Mouse (Mus musculus) inflammation-experienced regulatory T-cells, adult 6 months (primary cell): ENCODE data around the gene Mapk10. TPM values are rescaled to one million over a fixed set of nuclear protein-coding genes. Genes with fewer than 3 reads are reported as not detected.

ENCODE experiments used
- ATAC-seq: one replicate; pipeline ENCODE4 v1.8.0; 2017
- polyA plus RNA-seq, 3 experiments: library from polyadenylated mRNA; unstranded; fragments of 100-300 nt; shearing (Covaris generic); gene quantifications; one replicate each; pipeline ENCODE4 v1.2.1; 2017

The Mapk10 gene
- polyA plus RNA-seq, 3 experiments from 2014 or later: not detected

DNA sequence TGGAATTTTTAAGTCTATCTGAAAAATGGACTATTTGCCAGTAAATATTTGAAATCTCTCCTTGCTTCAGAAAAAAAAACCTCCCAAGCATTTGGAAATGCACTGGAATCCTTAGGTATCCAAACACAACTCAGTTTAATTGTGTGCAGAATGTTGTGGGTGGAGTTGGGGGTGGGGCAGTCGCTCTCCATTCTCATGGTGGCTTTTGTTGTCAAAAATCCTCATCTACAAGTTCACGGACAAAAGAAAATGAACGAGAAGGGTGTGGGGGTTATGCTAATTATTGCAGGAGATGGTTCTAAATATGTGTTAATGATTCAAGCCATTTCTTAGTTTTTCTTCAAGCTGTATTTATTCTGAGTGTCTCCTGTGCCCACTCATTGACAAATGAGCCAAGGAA, 49.6 kb downstream of the Mapk10 start:
- no peak for ATAC-seq

DNA sequence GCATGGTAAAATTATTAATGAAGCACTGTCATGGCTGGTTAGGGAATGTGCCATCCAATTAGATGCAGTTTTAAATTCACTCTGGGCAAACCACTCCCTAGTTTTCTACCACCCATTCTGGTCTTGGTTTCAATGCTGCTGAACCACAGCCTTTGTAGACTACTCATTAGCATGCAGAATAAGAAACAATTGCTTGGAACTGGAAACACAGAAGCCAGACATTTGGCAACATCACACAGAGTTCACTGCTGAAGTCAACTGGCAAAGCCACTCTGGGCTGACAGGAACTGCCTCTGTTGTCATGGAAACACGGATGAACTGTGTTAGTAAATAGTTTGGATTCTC, 50.0 kb downstream of the Mapk10 start:
- ATAC-seq: no peak

DNA sequence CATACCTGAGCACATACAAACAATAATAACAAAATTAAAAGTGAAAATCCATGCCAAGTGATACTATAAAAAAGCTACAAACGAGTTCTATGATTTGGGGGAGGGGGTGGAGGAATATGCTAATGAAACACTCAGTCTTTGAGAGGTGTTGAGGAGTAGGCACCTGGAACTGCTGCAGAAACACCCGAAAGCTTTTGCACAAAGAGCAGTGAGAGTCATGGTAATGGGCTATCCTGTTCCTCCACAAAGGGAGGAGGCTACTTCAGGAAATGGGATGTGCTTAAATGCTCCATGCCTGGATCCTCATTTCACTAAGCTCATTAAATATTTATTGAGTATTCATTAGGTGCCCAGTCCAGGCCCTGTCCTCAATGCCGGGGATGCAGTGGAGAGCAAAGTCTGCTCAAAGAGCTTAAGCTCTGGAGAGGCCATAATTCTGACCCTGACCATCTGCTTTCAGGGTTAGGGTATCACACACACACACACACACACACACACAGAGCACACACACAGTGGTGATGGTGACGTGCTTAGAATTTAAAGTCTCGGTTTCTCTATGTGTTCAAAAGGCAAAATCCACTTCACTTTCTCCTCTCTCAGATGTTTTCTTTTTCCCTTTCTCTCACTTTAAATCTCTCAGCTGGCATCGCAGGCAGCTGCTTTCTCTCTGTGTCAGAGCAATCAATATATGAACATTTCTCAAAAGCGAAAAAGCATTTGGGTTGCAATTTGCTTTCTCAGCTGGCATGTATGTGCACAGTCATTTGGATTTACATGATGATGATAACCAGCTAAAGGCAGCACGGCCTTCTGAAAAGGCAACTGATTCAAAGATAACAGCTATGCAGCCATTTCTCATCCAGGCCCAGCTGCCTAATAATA, 50.6 kb downstream of the Mapk10 start:
- ATAC-seq: no peak

DNA sequence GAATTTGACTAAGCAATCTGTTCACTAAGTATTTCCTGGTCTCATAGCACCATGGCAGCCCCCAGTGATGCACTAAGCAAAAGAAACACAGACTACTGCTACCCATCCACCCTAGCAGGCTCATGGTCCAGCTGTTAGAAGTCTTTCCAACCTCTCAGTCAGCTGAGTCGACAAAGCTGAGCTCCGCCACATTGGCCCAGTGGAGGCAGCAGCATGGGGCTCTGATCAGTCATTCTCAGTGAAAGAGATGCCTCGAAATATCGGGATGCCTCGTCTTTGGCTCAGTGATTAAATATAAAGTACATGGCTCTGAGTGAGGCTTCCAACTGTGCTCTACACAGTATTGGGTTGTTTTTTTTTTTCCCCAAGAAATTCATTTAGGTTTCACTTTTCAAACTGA, 70.2 kb downstream of the Mapk10 start:
- ATAC-seq: no peak

DNA sequence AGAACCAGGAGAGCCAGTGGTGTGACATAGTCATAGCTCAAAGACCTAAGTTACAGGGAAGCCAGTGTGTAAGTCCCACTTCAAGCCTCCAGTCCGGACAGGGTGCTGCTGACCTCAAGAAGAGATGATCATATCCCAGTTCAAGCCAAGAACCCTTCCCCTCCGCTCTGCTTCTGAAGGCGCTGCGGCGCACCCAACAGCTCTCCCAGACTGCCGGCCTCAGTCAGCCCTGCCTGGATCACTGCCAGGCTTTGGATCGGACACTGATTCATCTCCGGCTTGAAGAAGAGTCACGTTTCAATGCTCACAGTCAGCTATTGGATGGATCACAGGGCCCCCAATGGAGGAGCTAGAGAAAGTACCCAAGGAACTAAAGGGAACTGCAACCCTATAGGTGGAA, 76.3 kb downstream of the Mapk10 start:
- no peak for ATAC-seq

DNA sequence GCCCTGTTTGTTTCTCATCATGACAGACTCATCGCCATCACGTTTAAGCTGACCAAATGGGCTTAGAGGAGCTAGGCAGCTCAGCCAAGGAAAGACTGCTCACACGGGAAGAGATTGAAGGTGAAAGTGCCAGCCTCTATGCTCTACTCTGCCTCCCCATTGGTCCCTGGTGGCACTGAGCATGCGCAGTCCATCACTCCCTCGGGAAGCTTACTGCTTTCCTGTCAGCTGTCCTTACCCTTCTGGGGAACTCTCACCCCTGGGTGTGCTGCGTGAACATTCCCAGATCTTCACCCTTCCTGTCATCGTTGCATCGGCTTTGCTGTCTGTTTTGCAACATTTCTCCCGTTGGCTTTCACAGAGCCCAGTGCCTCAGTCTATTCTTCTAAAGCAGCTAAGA, 77.5 kb downstream of the Mapk10 start:
- no peak for ATAC-seq

DNA sequence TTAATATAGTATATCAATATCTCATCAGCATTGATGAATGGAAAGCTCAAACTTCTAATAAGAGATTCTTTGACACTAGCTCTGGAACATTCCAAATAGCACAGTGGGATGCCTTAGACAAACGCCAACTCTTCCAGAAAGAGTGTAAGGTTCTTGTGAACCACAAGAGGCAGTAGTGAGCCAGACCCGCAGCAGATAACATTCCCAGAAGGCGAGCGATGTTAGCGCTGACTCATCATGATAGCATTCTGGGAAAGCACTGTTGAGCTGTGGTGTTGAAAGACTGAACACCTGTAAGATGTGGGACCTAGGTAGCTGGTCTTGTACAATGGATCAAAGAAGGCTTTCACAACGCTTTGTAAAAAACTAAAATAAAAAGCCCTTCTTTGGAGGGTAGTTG, 78.3 kb downstream of the Mapk10 start:
- ATAC-seq: no peak

DNA sequence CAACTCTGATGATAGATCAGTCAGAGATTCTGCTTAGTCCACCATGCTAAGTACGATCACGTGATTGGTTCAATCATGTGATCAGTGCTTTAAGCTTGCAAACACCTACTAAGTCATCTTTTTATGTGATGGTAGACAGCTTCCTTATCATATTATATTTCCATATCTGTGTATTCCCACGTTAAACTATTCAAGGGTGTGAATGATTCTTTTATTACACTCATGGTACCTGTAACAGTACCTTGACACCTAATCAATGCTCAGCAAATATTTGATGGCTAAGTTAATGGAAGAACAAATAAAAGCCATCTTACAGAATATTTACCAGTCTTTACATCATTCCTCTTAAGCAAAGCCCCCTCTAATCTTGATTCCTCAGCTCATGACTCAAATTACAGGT, 91.5 kb downstream of the Mapk10 start:
- ATAC-seq: no peak

DNA sequence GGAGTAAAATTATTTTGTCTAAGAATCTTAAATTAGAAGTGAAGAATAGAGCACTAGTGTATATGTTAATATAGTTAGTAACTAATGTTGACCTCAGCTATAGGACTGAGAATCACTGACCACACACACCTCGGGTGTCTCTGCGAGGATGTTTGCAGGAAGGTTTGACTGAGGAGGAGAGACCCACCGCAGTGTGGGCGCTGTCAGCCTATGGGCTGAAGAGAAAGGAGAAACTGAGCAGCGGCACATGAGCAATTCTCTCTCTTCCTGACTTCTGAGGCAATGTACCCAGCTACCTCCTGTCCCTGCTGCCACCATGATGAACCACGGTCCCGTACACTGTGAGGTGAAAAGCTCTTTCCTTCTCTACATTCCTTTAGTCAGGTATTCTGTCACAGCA, 95.6 kb downstream of the Mapk10 start:
- ATAC-seq: no peak

DNA sequence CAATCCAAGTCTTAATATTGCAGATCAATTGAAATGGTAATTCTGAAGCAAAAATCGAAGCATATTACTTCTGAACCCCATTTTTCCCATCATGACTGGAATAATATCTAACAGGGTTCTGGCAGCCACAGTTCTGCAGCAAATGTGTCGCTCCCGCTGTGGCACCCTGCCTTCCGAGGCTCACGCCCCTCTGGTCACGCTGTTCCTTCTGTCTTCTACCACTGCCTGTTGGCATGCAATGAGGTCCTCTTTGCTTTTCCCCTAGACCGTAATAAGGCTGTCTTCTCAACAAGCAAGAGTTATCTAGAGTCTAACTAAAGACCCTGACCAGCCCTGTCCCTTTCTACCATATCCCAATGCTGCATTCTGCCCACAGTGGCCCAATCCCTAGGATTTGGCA, 98.7 kb downstream of the Mapk10 start:
- no peak for ATAC-seq

DNA sequence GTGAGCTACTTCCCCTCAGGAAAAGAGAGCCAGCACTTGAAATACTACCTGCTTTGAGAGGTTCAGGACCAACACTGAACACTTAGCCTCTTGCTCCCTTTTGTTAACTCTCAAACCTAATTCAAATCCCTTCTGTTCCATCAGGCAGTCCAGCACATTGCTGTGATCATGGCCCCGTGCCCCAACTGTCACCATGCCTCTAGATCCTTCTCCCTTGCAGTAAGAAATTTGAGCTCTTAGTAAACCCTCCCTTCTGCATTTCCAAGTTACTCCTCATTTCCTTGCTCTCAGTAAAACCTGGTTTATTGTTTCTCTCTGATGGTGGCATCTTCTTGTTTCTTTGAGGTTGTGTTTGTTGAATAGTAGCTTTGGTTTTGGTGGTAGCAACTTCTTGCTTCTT, 101.7 kb downstream of the Mapk10 start:
- no peak for ATAC-seq

DNA sequence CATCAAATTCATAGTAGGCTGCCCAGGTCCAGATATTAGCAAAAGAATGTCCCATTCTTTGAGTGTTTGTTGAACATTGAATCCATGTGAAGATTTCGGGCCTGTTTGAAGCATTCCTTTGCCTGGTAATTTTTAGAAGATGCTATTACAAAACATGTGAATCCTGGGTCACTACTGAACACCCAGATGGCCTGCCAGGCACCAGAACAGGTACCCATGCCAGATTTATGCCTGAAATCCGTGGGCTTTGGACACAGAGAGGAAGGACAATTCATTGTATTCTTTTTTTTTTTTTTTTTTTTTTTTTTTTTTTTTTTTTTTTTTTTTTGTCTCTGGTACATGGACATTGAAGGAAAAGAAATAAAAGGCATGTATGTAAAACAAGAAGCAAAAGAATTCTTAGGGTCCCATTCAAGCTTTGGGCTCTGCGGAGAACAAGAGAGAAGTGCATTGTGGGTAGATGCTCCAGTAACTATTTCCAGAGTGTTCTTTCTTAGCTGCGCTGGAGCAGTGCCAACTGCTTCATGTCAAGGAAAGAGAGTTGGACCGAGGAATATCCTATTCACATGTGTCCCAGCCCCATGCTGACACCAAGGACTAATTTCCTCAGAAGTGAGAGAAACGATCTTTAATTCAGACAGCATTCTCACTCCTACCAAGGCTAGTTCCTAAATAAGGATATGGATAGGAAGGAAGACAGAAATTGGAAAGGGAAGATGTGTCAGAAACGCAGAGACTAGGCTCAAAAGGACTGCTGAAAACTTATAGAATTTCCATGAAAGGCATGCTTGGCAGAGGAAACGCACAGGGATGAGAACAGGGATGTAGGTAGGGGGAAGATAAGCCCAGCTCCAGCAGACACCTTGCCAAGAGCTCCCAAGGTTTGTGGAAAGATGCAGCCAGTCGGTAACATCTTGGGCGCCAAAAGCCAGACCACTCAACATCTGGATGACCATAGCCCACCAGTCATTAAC, 105.4 kb downstream of the Mapk10 start:
- no peak for ATAC-seq

DNA sequence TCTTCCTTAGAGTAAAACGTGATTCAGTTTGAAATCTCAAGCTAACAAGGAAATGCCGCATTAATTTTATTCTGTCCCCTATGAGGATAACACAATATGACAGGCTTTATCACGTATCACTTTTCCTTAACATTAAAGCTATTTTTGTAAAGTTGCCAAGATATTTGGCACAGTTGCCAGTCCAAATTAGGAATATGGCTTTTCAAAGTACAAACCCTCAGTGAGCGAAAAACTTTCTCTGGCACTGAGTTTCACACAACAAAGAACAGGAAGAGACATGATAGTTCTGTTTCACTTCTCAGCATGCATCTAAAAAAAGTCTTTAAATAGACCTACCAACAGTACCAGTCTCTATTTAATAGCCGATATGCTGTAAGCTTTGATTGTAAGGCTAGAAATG, 107.1 kb downstream of the Mapk10 start:
- no peak for ATAC-seq

DNA sequence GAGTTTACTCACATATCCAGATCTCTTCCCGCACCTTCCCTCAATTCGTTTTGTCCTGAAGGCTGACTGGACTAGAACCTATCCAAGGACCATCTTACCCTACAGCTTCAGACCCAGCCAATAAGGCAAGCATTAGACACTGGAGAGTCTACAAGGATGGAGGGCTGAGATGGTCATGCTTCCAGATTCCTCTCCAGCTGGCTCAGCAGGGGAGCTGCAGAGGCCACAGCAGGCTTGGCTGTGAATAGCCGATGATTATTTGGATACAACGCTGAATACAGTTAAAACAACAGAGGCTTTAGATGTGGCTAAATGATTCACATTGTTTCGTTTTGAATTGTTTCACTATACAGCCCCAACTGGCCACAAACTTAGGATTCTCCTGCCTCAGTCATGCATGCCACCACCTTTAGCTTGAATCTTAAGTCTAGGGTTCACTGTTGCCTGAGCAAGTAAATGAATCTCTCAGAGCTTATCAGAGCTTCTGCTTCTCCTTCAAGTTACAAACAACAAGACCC, 108.2 kb downstream of the Mapk10 start:
- ATAC-seq: no peak

DNA sequence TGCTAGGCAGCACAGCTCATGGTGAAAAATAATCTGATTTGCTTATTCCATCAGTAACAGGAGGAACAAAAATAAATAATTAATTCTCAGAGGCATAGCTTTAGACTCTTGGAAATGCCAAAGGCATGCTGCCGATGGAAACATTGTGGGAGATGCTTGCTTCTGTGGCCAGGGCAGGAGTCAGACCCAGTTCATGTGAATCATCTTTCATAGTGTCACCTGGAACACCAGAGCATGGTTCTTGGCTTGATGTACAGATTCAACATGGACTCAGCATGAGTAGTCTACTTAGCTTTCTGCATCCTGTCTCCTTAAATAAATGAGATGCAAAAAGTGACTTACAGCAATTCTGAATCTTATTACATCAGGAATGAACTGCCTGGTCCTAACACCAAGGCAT, 109.0 kb downstream of the Mapk10 start:
- no peak for ATAC-seq

DNA sequence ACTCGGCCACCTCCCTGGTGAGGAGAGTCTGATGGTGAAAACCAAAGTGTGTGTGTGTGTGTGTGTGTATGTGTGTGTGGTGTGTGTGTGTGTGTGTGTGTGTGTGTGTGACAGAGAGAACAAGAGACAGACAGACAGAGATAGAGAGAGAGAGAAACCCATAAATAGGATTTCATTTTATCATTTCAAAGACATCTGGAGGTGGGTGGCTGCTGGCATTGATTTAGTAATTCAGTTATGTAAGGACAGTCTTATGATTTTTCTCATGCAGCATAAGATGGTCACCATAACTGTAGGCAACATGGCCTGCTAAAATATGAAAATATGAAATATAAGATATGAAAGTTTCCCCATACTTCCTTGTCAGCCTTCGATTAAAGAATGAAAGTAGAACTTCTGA, 117.0 kb downstream of the Mapk10 start:
- ATAC-seq: no peak

DNA sequence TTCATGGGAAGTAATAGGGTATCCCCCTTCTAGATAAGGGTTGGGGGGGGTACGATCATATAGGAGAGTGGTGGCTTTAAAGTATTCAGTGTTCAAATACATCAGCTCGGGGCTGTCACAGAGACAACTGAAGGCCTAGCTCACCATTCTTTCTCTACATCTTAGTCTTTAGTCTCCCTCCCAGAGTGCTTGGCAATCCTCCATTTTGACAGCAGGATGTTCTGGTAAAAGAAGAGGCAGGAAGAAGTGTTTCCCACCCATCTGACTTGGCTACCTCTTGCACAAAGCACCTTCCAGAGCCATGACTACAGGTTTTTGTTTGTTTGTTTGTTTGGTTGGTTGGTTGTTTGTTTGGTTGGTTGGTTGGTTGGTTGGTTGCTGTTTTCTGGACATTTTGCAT, 125.3 kb downstream of the Mapk10 start:
- no peak for ATAC-seq

DNA sequence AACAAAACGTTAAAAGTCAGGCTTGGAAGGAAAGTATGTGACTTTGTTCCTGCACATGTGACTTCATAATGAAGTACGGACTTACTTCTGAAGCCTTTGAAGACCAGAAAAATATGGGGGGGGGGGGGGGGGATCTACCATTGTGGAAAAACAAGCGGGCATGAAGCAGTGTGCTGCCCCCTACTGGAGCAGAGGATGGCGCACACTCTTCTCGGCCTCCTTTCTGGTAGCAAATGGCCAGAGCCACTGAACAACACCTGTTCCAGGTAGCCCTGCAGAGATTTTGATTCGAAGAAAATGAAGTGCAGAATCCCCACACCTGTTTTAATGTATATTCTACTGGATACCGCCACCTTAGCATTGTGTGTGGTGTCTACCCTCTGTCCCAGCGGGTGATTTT, 135.7 kb downstream of the Mapk10 start:
- no peak for ATAC-seq

DNA sequence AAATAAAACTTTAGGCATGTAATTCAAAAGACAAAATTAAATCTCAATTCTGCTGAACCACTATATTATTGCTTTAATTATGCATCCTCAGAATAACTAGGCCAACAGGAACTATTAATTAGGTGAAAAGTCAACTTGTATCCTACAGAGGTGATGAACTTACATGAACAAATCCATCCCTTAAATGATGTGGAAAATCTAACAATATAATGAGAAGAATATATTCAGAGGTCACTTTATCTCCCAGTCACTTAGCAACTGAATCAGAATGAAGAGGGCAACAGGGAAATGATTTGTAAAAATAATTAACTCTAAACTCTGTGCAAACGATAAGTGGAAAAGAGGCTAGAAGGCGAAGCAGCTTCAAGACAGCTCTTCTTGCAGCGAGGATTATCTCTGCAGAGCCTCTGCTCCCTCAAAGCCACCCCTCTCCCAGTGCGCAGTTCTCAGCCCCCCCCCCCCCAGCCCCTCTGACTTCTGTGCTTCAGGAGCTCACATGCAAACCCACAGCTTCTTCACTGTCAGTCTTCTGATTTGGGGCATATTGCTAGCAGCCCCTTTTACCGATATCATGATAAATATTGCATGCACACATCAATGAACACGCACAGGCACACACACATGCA, 138.8 kb downstream of the Mapk10 start:
- no peak for ATAC-seq

DNA sequence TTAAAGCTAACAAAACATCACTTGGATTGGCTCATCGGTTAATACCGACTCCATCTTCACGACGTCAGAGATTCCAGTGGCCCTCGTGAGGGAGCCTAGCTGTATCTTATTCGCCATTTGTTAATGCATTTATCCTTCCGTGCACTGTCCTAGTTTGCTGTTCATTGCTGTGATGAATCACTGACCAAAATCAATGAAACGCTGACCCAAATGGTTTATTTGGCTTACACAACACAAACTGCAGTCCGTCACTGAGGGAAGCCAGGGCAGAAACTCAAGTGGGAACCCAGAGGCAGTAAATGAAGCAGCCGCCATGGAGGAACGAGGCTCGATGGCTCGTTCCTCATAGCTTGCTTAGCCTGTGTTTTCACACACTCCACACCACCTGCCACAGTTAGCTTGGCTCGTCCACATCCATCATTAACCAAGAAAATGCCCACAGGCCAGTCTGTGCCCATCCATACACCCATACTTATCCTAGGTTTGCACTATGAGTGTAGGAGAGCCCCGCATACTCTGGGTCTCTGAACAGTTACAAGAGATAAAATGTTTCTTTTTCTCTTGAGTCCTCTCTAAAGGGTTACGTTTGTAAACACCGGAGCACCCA, 140.0 kb downstream of the Mapk10 start:
- ATAC-seq: no peak

DNA sequence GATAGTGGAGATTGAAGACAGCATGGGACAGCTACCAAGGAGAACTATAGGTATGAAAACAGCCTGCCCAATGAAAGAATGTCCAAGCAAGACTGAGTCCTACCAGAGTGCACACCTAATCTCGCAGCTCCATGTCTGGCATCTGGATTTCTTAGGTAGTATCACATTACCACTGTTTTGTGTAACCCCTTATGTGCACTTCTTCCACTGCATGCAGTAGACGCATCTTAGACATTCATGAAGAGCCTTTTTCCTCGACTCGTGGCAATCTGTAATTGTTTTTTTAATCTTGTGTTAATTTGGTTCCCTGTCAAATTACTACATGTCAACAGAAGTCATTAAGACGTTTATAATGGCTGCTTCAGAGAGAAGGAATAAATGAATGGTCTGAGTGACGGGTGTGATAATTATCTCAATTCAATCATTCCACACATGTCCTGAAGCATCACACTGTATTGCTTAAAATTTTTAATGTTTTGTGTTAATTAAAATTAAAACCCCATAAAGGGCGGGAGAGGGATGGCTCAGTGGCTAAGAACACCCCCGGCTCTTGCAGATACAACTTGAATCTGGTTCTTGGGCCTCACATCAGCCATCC, 160.7 kb downstream of the Mapk10 start:
- ATAC-seq: no peak

DNA sequence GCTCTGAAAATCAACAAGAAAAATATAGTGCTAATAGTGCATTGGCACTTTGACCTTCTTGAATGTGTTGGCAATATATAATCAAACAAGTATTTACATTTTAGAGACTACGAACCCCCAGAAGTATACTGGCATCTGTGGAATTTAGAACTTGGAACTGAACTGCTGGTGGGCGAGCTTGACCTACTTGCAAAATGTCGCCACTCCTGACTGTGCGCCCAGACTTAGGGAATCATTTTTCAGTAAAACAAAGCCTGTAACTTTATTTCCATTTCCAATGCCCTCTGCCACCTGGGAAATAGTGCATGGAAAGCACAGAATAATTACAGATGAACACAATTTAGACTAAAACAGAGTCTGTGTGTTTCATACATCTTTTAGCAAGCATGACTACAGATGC, 163.1 kb downstream of the Mapk10 start:
- ATAC-seq: no peak
